Mouse (Mus musculus) large intestine, adult 2 months (tissue): ENCODE measurements around the gene Casp1. TPM values are rescaled to one million over a fixed set of nuclear protein-coding genes. Genes with fewer than 3 reads are reported as not detected.

Experiments used
- DNase-seq: peaks from one replicate; pipeline ENCODE4 v3.0.0-alpha.2; 2012; ENCODE audit warnings: low read depth, low spot score
- polyA plus RNA-seq: library from polyadenylated mRNA; depleted of rRNA; stranded (reverse); fragments of >200 nt; gene quantifications from 2 replicates; pipeline ENCODE4 v1.2.3, GENCODE M21; 2012; rRNA removed

Gene Casp1
- polyA plus RNA-seq, 1 experiment: 15.5 TPM

- DNase-seq: no peak
These were observed 58.5 kb downstream of the Casp1 start for GRCm38 (mm10) chr9:5356801-5357200.

Other genes with a start within 250 kb of the Casp1 start
- 26.4 and 30.7 TPM in 2 replicates for gene Casp4, start 10.3 kb downstream of the Casp1 start, polyA plus RNA-seq
- 2.1 and 2.5 TPM in 2 replicates for gene Casp12, start 46.9 kb downstream of the Casp1 start, polyA plus RNA-seq